Mouse (Mus musculus) heart, adult 2 months (tissue): Measurements from ENCODE around the gene Msh2.

Experiments used
- CTCF ChIP-seq: fragments of 200-600 bp; IDR thresholded peaks from 2 replicates; pipeline ENCODE4 v1.8.1; 2022; ENCODE audit warnings: antibody characterized with exemption, mild to moderate bottlenecking, moderate library complexity
- EP300 ChIP-seq: fragments of 200-500 bp; IDR thresholded peaks from 2 replicates; pipeline ENCODE4 v1.6.1; 2011; ENCODE audit warnings: low read depth, low read length, control low read depth; ENCODE audit not compliant: insufficient read depth
- POLR2A ChIP-seq: fragments of 200-500 bp; IDR thresholded peaks from 2 replicates; pipeline ENCODE4 v1.6.1; 2011; ENCODE audit warnings: mild to moderate bottlenecking, low read depth, low read length, control low read depth; ENCODE audit not compliant: insufficient read depth

DNA sequence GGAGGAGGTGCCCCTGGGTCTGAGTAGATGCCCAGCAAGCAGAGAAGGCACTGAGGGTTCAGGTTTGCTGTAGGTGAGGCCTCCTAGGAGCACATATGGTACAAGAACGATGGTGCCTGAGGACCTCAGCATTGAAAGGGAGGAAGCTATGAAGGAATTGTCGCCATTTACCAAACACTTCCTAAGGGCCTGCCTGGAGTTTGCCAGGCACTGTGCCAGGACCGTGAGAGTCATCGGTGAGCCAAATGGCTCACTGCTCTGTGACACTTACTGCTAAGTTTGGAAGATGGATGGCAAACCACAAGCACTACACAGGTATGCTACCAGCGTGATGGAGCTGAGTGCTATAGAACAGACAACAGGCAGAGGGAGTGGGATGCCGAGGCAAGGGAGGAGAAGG, 94.8 kb downstream of the Msh2 start:
- TF ChIP-seq CTCF (no peak), POLR2A (no peak), EP300 (no peak)
